Mouse (Mus musculus): Measurements from ENCODE around the gene Ntng2. TPM values are rescaled to one million over a fixed set of nuclear protein-coding genes. Genes with fewer than 3 reads are reported as not detected.

Ntng2 gene
- polyA plus RNA-seq, 1 experiment = 76.6 TPM

GRCm38 (mm10) chr2:29183266-29183924 lies 69.4 kb downstream of the Ntng2 start:
- TF ChIP-seq CTCF (IDR thresholded peaks at IDR 0.05; ENCODE audit: borderline replicate concordance, extremely low read depth, insufficient read depth, insufficient read length) (no peak), POLR2A (IDR thresholded peaks at IDR 0.05; ENCODE audit: borderline replicate concordance, extremely low read depth, insufficient read depth, insufficient read length, poor library complexity, severe bottlenecking) (no peak)
- no peak for DNase-seq (ENCODE audit: low read depth)

GRCm38 (mm10) chr2:29181111-29181510 lies 71.7 kb downstream of the Ntng2 start:
- no peak for DNase-seq (ENCODE audit: low read depth)
- TF ChIP-seq CTCF (IDR thresholded peaks at IDR 0.05; ENCODE audit: borderline replicate concordance, extremely low read depth, insufficient read depth, insufficient read length) = no peak
- no peak for TF ChIP-seq POLR2A (IDR thresholded peaks at IDR 0.05; ENCODE audit: borderline replicate concordance, extremely low read depth, insufficient read depth, insufficient read length, poor library complexity, severe bottlenecking)

GRCm38 (mm10) chr2:29179810-29180209 lies 73.0 kb downstream of the Ntng2 start:
- TF ChIP-seq POLR2A (IDR thresholded peaks at IDR 0.05; ENCODE audit: borderline replicate concordance, extremely low read depth, insufficient read depth, insufficient read length, poor library complexity, severe bottlenecking) = no peak
- no peak for TF ChIP-seq CTCF (IDR thresholded peaks at IDR 0.05; ENCODE audit: borderline replicate concordance, extremely low read depth, insufficient read depth, insufficient read length)
- no peak for DNase-seq (ENCODE audit: low read depth)

GRCm38 (mm10) chr2:29174887-29175286 lies 77.9 kb downstream of the Ntng2 start:
- no peak for TF ChIP-seq POLR2A (IDR thresholded peaks at IDR 0.05; ENCODE audit: borderline replicate concordance, extremely low read depth, insufficient read depth, insufficient read length, poor library complexity, severe bottlenecking)
- no peak for TF ChIP-seq CTCF (IDR thresholded peaks at IDR 0.05; ENCODE audit: borderline replicate concordance, extremely low read depth, insufficient read depth, insufficient read length)
- no peak for DNase-seq (ENCODE audit: low read depth)

- TF ChIP-seq POLR2A (IDR thresholded peaks at IDR 0.05; ENCODE audit: borderline replicate concordance, extremely low read depth, insufficient read depth, insufficient read length, poor library complexity, severe bottlenecking) (no peak), CTCF (IDR thresholded peaks at IDR 0.05; ENCODE audit: borderline replicate concordance, extremely low read depth, insufficient read depth, insufficient read length) (no peak)
- no peak for DNase-seq (ENCODE audit: low read depth)
These were observed 84.7 kb downstream of the Ntng2 start for GRCm38 (mm10) chr2:29168067-29168466.

- TF ChIP-seq POLR2A (IDR thresholded peaks at IDR 0.05; ENCODE audit: borderline replicate concordance, extremely low read depth, insufficient read depth, insufficient read length, poor library complexity, severe bottlenecking) (no peak), CTCF (IDR thresholded peaks at IDR 0.05; ENCODE audit: borderline replicate concordance, extremely low read depth, insufficient read depth, insufficient read length) (no peak)
These were observed 100.9 kb downstream of the Ntng2 start for GRCm38 (mm10) chr2:29151941-29152340.

More at GRCm38 (mm10) chr2:29151941-29152340, 100.9 kb downstream of the Ntng2 start:
- no peak for DNase-seq (ENCODE audit: low read depth)

Other genes starting within 250 kb of the Ntng2 start
- 0.79 and 1.8 TPM in 2 replicates for gene Cfap77, start 197.9 kb downstream of the Ntng2 start, polyA plus RNA-seq (2012; rRNA removed)
- 16.5 and 16.6 TPM in 2 replicates for gene Ttf1, start 192.7 kb downstream of the Ntng2 start, polyA plus RNA-seq (2012; rRNA removed)
- gene Setx, start 128.8 kb downstream of the Ntng2 start, polyA plus RNA-seq (2012; rRNA removed) = 15.0 and 20.3 TPM in 2 replicates
- gene Med27, start 93.8 kb upstream of the Ntng2 start, polyA plus RNA-seq (2012; rRNA removed) = 64.9 and 105 TPM in 2 replicates